Mouse (Mus musculus) ES-Bruce4 (cell line): ENCODE data around the gene Wars2. TPM values are rescaled to one million over a fixed set of nuclear protein-coding genes. Genes with fewer than 3 reads are reported as not detected.

Source experiments
- H3K27ac ChIP-seq: 2 replicates; pipeline ENCODE4 v1.5.1; 2012; ENCODE audit warnings: low read length, inconsistent platforms; ENCODE audit not compliant: insufficient read depth
- H3K27me3 ChIP-seq: 2 replicates; pipeline ENCODE4 v1.6.1; 2012; ENCODE audit warnings: mild to moderate bottlenecking, low read length, inconsistent platforms; ENCODE audit not compliant: control insufficient read depth, poor library complexity, insufficient read depth, severe bottlenecking
- H3K36me3 ChIP-seq: 2 replicates; pipeline ENCODE4 v1.6.1; 2012; ENCODE audit warnings: inconsistent platforms, mild to moderate bottlenecking, low read length, moderate library complexity; ENCODE audit not compliant: control insufficient read depth, poor library complexity, insufficient read depth, severe bottlenecking
- H3K4me1 ChIP-seq: one replicate; pipeline ENCODE4 v1.8.1; 2011; ENCODE audit warnings: low read length; ENCODE audit not compliant: control insufficient read depth, insufficient read depth
- H3K4me3 ChIP-seq: 2 replicates; pipeline ENCODE4 v1.5.1; 2011; ENCODE audit warnings: low read depth, mild to moderate bottlenecking, low read length
- H3K9ac ChIP-seq: 2 replicates; pipeline ENCODE4 v1.6.1; 2012; ENCODE audit warnings: low read depth, mild to moderate bottlenecking, inconsistent platforms; ENCODE audit not compliant: poor library complexity, severe bottlenecking
- H3K9me3 ChIP-seq: replicated peaks from 2 replicates; pipeline ENCODE4 v1.6.1; 2012; ENCODE audit warnings: mild to moderate bottlenecking, low read length, inconsistent platforms; ENCODE audit not compliant: control insufficient read depth, poor library complexity, insufficient read depth, severe bottlenecking
- CTCF ChIP-seq: IDR thresholded peaks from one replicate; pipeline ENCODE4 v1.8.1; 2011; ENCODE audit warnings: low read depth, low read length
- EP300 ChIP-seq: IDR thresholded peaks from 2 replicates; pipeline ENCODE4 v1.6.1; 2011; ENCODE audit warnings: low read depth, low read length; ENCODE audit not compliant: insufficient read depth
- POLR2A ChIP-seq: IDR thresholded peaks from one replicate; pipeline ENCODE4 v1.8.1; 2011; ENCODE audit warnings: low read length; ENCODE audit not compliant: insufficient read depth
- polyA plus RNA-seq: library from polyadenylated mRNA; stranded (reverse); fragments of >200 nt; gene quantifications from 2 replicates; pipeline ENCODE4 v1.2.4, GENCODE M21; 2011; ENCODE audit warnings: low read depth; ENCODE audit not compliant: missing spikeins, insufficient read depth, insufficient read length

Gene Wars2
- polyA plus RNA-seq, 1 experiment: 4.4 TPM

- Histone ChIP-seq H3K27ac (no peak overlapping the region), H3K27me3 (no peaks in the 10 kb centered on the region), H3K9ac (no peak overlapping the region), H3K9me3 (no peaks in the 10 kb centered on the region), H3K4me3 (no peak overlapping the region), H3K4me1 (no peaks in the 10 kb centered on the region), H3K36me3 (no peaks in the 10 kb centered on the region)
- TF ChIP-seq POLR2A: no peak
Observed at GRCm38 (mm10) chr3:99156286-99156685, 15.4 kb downstream of the Wars2 start.

GRCm38 (mm10) chr3:99156987-99157386 is 16.1 kb downstream of the Wars2 start:
- Histone ChIP-seq H3K27ac (no peak overlapping the region), H3K27me3 (no peaks in the 10 kb centered on the region), H3K9ac (no peak overlapping the region), H3K9me3 (no peaks in the 10 kb centered on the region), H3K4me1 (no peaks in the 10 kb centered on the region), H3K36me3 (no peaks in the 10 kb centered on the region), H3K4me3 (no peak overlapping the region)
- TF ChIP-seq EP300: no peak
- no peak for TF ChIP-seq POLR2A
- no peak for TF ChIP-seq CTCF

- H3K27ac ChIP-seq: no peak overlapping the region
- no peaks in the 10 kb centered on the region for H3K27me3 ChIP-seq
- H3K4me1 ChIP-seq: no peaks in the 10 kb centered on the region
- no peak overlapping the region for H3K9ac ChIP-seq
- TF ChIP-seq CTCF (no peak), EP300 (no peak), POLR2A (no peak)
- H3K4me3 ChIP-seq: no peak overlapping the region
- H3K36me3 ChIP-seq: no peaks in the 10 kb centered on the region
- no peaks in the 10 kb centered on the region for H3K9me3 ChIP-seq
Observed at GRCm38 (mm10) chr3:99157451-99158015, 16.7 kb downstream of the Wars2 start.

GRCm38 (mm10) chr3:99160016-99160415 is 19.1 kb downstream of the Wars2 start:
- no peaks in the 10 kb centered on the region for H3K9me3 ChIP-seq
- no peak overlapping the region for H3K27ac ChIP-seq
- no peaks in the 10 kb centered on the region for H3K27me3 ChIP-seq
- no peak overlapping the region for H3K4me3 ChIP-seq
- no peak overlapping the region for H3K9ac ChIP-seq
- no peaks in the 10 kb centered on the region for H3K36me3 ChIP-seq
- TF ChIP-seq EP300 (no peak), CTCF (no peak), POLR2A (no peak)
- H3K4me1 ChIP-seq: no peaks in the 10 kb centered on the region

GRCm38 (mm10) chr3:99162191-99162590 is 21.3 kb downstream of the Wars2 start:
- H3K9me3 ChIP-seq: no peaks in the 10 kb centered on the region
- no peak for TF ChIP-seq EP300
- no peak for TF ChIP-seq CTCF
- TF ChIP-seq POLR2A: no peak
- H3K36me3 ChIP-seq: no peaks in the 10 kb centered on the region
- H3K27me3 ChIP-seq: no peaks in the 10 kb centered on the region
- no peak overlapping the region for H3K9ac ChIP-seq
- H3K4me3 ChIP-seq: no peak overlapping the region
- H3K4me1 ChIP-seq: no peaks in the 10 kb centered on the region
- no peak overlapping the region for H3K27ac ChIP-seq

- H3K4me3 ChIP-seq: no peak overlapping the region
- H3K27me3 ChIP-seq: no peaks in the 10 kb centered on the region
- no peaks in the 10 kb centered on the region for H3K4me1 ChIP-seq
- no peak for TF ChIP-seq EP300
- no peak for TF ChIP-seq CTCF
- TF ChIP-seq POLR2A: no peak
- H3K9me3 ChIP-seq: no peaks in the 10 kb centered on the region
- no peak overlapping the region for H3K9ac ChIP-seq
- H3K36me3 ChIP-seq: no peaks in the 10 kb centered on the region
- no peak overlapping the region for H3K27ac ChIP-seq
Observed at GRCm38 (mm10) chr3:99167734-99168133, 26.9 kb downstream of the Wars2 start.
